ENCODE assay signal across 26 mouse cellular contexts in genomic region chr5:112384805-112385472, GRCm38 (mm10). TPM values are rescaled to one million over a fixed set of nuclear protein-coding genes. Genes with fewer than 3 reads are reported as not detected.
A peak's percentile ranks its signal among the peaks of the same experiment; 100 is the strongest.
DNase-seq lines count a peak whose midpoint lies in the region; ATAC-seq lines count a peak whose summit lies in the region.
"Had no signal": no experiment of that assay in that cellular context is flagged by ENCODE, and none has a peak within 500 bp of the region (broad histone marks: within the 10 kb centered on the region; RNA-seq: fewer than 3 reads in every experiment).

No protein-coding gene starts in this region.

- no peak overlapping the region for H3K4me3 ChIP-seq in liver, embryonic 13.5 days (replicated peaks)
- H3K4me3 ChIP-seq: embryonic facial prominence, embryonic 13.5 days; forebrain, embryonic 15.5 days; lung, embryonic 15.5 days had no signal

- ATAC-seq in liver, embryonic 13.5 days (ENCODE audit: low read depth) = no peak
- ATAC-seq: forebrain, embryonic 15.5 days; Patski had no signal

- 22% methylated on average over 13 of the region's 13 CpGs for WGBS in liver, embryonic 13.5 days (ENCODE audit: insufficient replicate concordance)

- no peaks in the 10 kb centered on the region for H3K27me3 ChIP-seq in liver, embryonic 13.5 days
- H3K27me3 ChIP-seq: forebrain, embryonic 15.5 days; lung, embryonic 15.5 days; Patski had no signal

- peaks cover 27% of the 10 kb centered on the region for H3K4me1 ChIP-seq in liver, embryonic 13.5 days (replicated peaks)

- H3K4me2 ChIP-seq in liver, embryonic 13.5 days = no peak overlapping the region
- H3K4me2 ChIP-seq: embryonic facial prominence, embryonic 13.5 days; forebrain, embryonic 15.5 days; lung, embryonic 15.5 days had no signal

- no peaks in the 10 kb centered on the region for H3K9me3 ChIP-seq in liver, embryonic 13.5 days (replicated peaks)
- H3K9me3 ChIP-seq: embryonic facial prominence, embryonic 13.5 days; forebrain, embryonic 15.5 days; lung, embryonic 15.5 days had no signal

- H3K27ac ChIP-seq in liver, embryonic 13.5 days = 0 out of 2 replicates have a peak overlapping the region, but pooled peaks have one; percentile 23
- H3K27ac ChIP-seq: embryonic facial prominence, embryonic 13.5 days; forebrain, embryonic 15.5 days; lung, embryonic 15.5 days; macrophage; stomach, postnatal 0 days had no signal

- no peaks in the 10 kb centered on the region for H3K36me3 ChIP-seq in liver, embryonic 13.5 days
- H3K36me3 ChIP-seq: lung, embryonic 15.5 days had no signal

- no peak overlapping the region for H3K9ac ChIP-seq in liver, embryonic 13.5 days
- H3K9ac ChIP-seq: embryonic facial prominence, embryonic 13.5 days; forebrain, embryonic 15.5 days; lung, embryonic 15.5 days had no signal

- peak; percentile 31 to 33 for DNase-seq in spleen, adult 18-20 months
- DNase-seq in spleen, postnatal 14 days (ENCODE audit: low spot score in 2 of 2) = no peak
- peak; percentile 34 for DNase-seq in T-cell, adult 2 months (ENCODE audit: low spot score)
- DNase-seq in liver, embryonic 13.5 days = no peak
- DNase-seq in natural killer cell, adult 2 months (ENCODE audit: low spot score in 2 of 2) = peak; percentile 53 to 62
- DNase-seq in heart, postnatal 4 days = no peak
- no peak for DNase-seq in adipocyte (ENCODE audit: low spot score)
- no peak for DNase-seq in embryo, embryonic 10 days (ENCODE audit: low spot score)
- DNase-seq: adrenal gland, postnatal 36 days; cerebellum, adult 18-20 months; gastrocnemius, postnatal 25 days; kidney, adult 8-10 months; kidney, postnatal 14 days; left cerebral cortex, postnatal 4 days; midbrain, embryonic 14.5 days; retina, postnatal 1 day had no signal

RNA-seq across cellular contexts. Expression of gene Asphd2, which starts 9.7 kb away (rescaled TPM):
- 0.30 and 0.46 TPM in 2 replicates for polyA plus RNA-seq in liver, embryonic 13.5 days (2015; fragmentation: Nextera tagmentation; extraction: Ambion mirVana)
- 1 to 10 TPM; 1.4 to 1.6 TPM for total RNA-seq in heart, postnatal 4 days (2021)
- total RNA-seq: liver, adult 2 months had no signal
- polyA plus RNA-seq: liver, adult 2 months; macrophage had no signal

RNA-seq across cellular contexts. Expression of gene Gm6583, which starts 29.1 kb away (rescaled TPM):
- 0.08 and 0.38 TPM in 2 replicates for polyA plus RNA-seq in liver, embryonic 13.5 days (2015; fragmentation: Nextera tagmentation; extraction: Ambion mirVana)
- total RNA-seq in heart, postnatal 4 days (2021) = under 1 TPM in 1 of 2 experiments, not detected in 1; 0.11 TPM
- total RNA-seq: adrenal gland, postnatal 36 days; gastrocnemius, postnatal 25 days; heart, adult 8-10 months; layer of hippocampus, adult 8-10 months; left cerebral cortex, adult 18-20 months; left cerebral cortex, postnatal 4 days had no signal
- polyA plus RNA-seq: liver, adult 2 months had no signal

RNA-seq across cellular contexts. Expression of gene Hps4, which starts 42.1 kb away (rescaled TPM):
- polyA plus RNA-seq in liver, embryonic 13.5 days (2015; fragmentation: Nextera tagmentation; extraction: Ambion mirVana) = 12.1 and 13.4 TPM in 2 replicates
- total RNA-seq in heart, postnatal 4 days (2021) = 10 to 100 TPM; 14.4 to 15.5 TPM

RNA-seq across cellular contexts. Expression of gene Srrd, which starts 42.1 kb away (rescaled TPM):
- 15.8 and 20.2 TPM in 2 replicates for polyA plus RNA-seq in liver, embryonic 13.5 days (2015; fragmentation: Nextera tagmentation; extraction: Ambion mirVana)
- total RNA-seq in heart, postnatal 4 days (2021) = 10 to 100 TPM; 11.5 to 14.6 TPM

RNA-seq across cellular contexts. Expression of gene Tfip11, which starts 58.8 kb away (rescaled TPM):
- polyA plus RNA-seq in liver, embryonic 13.5 days (2015; fragmentation: Nextera tagmentation; extraction: Ambion mirVana) = 14.1 and 15.7 TPM in 2 replicates
- total RNA-seq in heart, postnatal 4 days (2021) = 10 to 100 TPM; 20.3 to 20.5 TPM

Comparison
In these comparisons a context has a peak if more than half of its experiments do, and no peak if none do; other contexts are left out.
1. DNase-seq: peak in spleen, adult 18-20 months (2 of 2), T-cell, adult 2 months (single experiment) and natural killer cell, adult 2 months (2 of 2); none in spleen, postnatal 14 days (0 of 2), liver, embryonic 13.5 days (single experiment), heart, postnatal 4 days (single experiment), adipocyte (single experiment) and embryo, embryonic 10 days (single experiment).